Mouse (Mus musculus): ENCODE data around the gene Manbal. TPM values are rescaled to one million over a fixed set of nuclear protein-coding genes. Genes with fewer than 3 reads are reported as not detected.

The Manbal gene
- 98.3 and 103 TPM in 2 replicates for polyA plus RNA-seq (2012; rRNA removed)

DNA sequence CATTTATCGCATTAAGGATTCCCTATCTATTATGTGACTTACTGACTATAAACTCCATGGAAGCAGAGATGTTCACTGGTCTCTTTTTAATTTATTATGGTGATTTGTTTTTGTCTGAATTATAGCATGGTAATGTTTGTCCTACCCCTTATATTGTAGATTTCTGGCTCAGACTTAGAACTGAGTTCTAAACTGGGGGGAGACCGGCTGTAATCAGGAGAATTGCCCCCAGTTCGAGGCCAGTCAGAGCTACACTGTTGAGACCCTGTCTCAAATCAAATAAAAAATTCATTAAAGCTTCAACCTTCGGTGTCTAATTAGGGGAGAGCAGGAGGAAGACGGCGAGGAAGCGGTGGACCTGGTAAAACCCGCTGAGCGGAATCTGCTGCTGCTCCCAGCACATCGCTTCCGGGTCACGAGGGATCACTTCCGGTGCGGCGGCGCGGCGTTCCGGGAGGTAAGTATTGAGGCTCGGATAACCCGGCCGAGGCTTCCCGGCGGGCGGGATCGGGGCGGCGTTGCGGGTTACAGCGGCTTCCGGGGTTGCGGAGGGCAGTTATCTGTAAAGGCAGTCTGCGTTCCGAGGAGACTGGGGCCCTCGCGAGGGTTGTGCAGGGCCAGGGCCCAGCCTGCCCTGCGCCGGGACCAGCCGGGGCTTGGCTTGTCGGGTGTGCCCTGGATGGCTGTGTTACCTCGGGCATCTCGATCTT, at the start of gene Manbal:
Gene Manbal (plus strand): TSS at position 411 of the 710 bp plus-strand sequence.
- peak; percentile 82 to 98 for DNase-seq (ENCODE audit: extremely low spot score in 1 of 2, low spot score in 1 of 2)

DNA sequence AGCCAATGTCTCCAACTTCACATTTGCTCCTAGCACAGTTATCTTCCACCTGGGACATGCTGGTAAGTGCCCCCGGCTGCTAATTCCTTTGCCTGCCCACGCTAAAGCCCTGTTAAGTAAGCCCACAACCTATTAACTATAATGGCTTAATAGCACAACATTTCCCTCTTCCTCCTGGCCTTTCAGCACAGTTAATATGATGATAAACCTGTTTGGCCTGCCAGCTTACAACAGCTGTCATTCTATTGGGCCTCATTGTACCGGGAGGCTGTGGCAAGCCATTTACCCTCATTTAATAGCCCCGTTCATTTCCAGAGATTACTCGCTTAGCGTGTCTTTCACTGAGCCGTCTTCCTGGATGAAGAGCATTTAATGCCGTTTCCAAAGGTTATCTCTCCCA, 47.3 kb upstream of the Manbal start:
- no peak for DNase-seq (ENCODE audit: extremely low spot score in 1 of 2, low spot score in 1 of 2)

DNA sequence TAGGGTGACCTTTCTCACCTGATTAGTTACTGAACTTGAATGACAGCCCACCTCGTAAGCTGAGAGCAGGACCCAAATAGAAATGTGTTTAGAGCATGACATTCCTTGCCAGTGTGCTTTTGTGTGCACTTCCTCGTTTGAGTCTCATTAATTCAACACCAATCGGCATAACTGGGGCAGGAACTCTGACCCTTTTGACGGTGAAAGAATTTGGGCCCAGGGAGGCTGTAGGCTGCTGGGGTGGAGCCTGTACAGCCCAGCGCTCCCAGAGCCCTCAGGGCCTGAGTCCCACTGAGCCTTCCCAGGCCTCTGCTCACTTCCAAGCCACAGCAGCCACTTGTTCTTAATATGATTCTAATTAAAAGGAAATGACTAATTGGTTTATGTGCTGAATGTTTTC, 46.5 kb upstream of the Manbal start:
- no peak for DNase-seq (ENCODE audit: extremely low spot score in 1 of 2, low spot score in 1 of 2)

DNA sequence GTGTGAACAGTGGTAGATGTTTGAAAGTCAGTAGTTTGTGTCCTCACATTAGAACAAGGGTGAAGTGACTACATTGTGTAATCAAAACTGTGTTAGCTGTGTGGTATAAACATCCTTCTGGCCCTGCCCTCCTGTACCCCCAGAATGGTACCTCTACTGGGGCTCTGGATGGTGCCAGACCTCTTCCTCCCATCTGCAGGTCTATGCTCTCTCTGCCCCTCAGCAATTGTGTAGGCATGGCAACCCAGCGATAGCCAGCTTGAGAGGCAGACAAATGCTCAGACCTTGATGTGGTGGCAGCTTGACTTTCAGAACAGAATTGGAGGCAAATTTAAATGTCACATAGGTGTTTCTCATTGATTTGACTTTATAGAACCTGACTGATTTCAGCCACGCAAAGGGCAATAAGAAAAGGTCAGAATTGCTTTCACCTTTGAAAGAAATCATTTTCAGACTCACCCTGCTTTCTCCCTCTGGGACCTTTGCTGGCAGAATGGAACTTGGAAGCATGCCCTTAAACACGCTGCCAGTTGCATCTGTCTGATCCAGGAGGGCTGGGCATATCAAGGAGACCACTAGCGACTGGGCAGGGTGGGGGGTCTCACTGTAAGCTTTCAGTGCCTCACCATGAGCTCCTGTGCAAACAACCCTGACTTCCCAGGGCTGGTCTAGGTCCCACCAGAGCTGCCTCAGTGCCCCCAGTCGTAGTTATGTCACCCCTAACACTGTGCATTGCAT, 45.2 kb upstream of the Manbal start:
- DNase-seq (ENCODE audit: extremely low spot score in 1 of 2, low spot score in 1 of 2), result no peak

DNA sequence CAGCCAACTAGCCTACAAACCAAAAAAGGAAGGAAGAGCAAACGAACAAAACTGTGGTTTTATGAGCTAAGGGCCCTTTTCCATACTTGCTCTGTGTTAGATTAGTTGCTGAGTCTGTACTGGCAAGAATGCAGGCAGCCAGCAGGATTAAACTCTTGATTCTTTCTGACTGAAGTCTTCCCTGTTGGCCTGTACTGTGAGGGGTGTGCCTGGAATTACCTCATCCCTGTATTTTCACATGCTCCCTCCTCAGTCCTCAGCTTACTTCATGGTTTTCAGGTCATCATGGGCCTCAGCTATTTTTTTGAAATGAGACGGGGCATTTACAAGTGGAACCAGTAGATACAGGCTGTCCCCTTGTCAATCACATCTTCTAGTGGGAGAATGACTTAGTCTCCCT, 42.2 kb upstream of the Manbal start:
- no peak for DNase-seq (ENCODE audit: extremely low spot score in 1 of 2, low spot score in 1 of 2)

DNA sequence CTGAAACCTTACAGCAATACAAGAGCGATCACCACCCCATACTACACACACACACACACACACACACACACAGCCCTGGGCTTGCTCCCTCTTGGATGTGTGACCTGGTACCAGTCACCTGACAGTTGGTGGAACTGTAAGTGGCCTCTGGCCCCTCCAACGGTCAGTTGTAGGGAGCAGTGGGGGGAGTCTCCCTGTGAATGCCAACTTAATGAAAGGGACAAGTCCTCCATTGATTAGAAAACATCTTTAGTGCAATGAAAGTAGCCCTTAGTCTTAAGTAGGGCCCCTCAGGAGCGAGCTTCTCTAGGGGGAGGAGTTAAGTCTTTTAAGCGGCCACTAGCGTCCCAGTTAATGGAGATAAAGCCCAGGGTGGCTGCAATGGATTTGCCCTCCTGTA, 39.3 kb upstream of the Manbal start:
- no peak for DNase-seq (ENCODE audit: extremely low spot score in 1 of 2, low spot score in 1 of 2)

DNA sequence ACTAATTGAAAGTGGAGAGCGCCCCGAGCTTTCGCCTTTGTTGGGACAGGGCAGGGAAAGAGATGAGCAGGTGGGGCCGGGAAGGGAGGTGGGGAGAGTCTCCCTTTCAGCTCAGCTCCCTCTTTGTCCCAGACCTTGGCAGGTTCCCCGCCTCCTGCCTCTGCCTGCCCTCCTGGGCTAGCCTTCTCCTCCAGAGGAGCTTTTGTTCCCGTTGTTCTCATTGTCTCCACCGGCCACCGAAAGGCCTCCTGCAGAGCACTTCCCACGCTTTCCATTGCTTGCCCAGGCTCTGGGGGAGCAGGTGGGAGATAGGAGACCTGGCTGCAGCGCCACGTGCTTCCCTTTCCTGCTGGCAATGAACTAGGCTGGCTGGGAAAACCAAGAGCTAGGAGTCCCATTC, 38.8 kb upstream of the Manbal start:
- no peak for DNase-seq (ENCODE audit: extremely low spot score in 1 of 2, low spot score in 1 of 2)

DNA sequence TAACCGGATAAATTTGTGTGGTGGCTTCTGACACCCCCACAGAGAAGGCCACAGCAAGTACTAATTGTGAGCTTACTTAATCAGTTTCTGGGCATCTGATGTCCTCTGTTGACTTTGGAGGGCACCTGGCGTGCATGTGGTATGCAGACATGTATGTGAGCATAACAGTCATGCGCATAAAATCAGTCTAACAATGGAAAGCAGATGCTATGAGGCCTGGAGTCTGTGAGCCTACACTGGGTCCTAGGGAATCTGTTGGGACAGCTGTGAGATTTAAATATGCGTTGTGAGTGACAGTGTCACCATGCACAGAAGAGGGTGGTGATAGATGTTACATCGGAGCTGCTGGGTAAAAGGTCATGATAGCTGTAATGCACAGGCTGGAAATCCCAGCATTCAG, 35.3 kb upstream of the Manbal start:
- DNase-seq (ENCODE audit: extremely low spot score in 1 of 2, low spot score in 1 of 2), result no peak

DNA sequence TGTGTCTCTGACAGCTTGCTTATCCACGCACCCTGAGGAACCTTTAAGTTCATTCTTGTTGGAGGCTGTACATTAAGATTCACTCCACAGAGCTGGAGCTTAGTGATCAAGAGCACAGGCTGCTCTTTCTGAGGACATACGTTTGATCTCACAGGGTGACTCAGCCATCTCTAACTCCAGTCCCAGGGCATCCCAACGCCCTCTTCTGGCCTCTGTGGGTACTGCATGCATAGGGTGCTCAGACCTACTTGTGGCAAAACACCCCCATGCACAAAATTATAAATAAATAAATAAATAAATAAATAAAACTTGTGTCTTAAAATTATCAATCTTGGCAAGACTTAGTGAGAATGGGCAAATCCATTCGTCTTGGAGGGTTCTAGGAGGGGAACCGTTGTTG, 28.7 kb upstream of the Manbal start:
- DNase-seq (ENCODE audit: extremely low spot score in 1 of 2, low spot score in 1 of 2), result peak; percentile 32 to 82

DNA sequence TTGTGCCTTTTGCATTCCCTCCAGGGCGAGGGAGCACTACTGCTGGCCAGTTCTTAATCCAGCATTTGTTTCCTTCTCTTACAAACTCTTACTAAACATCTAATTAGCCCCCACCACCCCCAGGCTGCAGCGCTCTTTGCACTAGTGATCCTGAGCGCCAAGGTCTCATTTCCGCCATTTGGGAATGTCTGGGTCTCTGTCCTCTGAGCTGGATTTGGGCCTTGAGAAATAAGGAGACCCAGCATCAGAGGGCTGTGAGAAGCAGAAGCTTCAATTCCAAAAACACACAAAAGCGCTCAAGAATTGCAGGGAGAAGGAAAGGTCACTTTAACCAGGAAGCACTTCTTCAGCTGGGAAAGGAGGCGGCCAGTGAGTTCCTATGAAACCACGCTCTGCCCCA, 27.9 kb upstream of the Manbal start:
- no peak for DNase-seq (ENCODE audit: extremely low spot score in 1 of 2, low spot score in 1 of 2)

DNA sequence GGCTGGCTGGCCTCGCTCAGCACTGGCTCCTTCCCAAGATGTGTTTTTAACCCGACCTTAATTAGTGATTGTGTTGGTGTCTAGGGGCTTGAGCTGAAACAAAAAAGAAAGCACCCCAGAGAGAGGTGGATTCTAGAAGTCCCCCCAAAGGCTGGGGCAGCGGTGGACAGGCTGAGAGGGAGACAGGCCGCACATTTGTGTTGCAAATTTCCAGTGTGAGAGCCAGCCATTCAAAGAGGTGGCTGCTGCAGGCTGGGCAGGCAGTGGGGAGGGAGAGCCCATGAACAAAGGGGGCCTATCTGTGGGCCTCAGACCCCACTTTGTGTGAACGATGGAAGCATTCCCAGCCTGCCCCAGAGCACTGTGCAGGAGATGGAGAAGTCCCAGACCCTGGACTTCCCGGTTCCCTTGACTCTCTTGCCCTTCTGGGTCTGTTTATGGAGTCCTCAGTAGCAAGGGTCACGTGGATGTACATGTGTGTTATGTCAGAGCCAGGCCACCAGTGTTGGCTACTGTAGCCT, 27.1 kb upstream of the Manbal start:
- peak; percentile 59 to 63 for DNase-seq (ENCODE audit: extremely low spot score in 1 of 2, low spot score in 1 of 2)

DNA sequence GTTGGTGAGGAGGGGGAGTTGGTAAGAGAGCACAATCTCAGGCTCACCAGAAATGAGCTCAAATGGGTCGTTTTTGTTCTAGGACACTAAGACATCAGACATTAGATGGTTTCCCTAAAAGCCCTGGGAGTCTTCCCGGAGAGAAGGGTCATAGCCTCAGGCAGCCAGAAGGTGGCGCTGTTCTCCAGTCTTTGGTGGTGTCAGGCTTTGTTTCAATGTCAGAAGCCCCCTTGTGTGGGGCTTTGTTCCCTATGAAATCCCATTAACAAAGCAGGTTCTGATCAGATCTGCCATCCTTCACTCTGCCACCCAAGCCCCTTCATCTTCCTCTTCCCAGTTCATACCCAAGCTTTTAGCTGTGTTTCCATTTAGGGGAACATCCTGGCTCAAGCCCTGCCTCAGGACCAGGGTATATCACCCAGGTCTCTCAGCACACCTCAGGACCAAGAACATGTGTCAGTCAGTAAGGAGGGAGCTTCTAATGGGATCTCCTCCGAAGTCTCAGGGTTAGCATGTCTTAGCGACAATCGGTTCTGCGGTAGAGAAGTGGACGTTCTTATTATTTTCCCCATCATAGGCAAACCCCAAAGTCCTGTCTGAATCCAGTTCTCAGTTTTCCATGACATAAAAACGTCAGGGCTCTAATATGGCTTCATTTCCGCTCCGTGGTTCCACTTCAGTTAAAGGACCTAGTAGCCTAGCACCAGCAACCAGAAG, 25.7 kb upstream of the Manbal start:
- peak; percentile 46 to 90 for DNase-seq (ENCODE audit: extremely low spot score in 1 of 2, low spot score in 1 of 2)

DNA sequence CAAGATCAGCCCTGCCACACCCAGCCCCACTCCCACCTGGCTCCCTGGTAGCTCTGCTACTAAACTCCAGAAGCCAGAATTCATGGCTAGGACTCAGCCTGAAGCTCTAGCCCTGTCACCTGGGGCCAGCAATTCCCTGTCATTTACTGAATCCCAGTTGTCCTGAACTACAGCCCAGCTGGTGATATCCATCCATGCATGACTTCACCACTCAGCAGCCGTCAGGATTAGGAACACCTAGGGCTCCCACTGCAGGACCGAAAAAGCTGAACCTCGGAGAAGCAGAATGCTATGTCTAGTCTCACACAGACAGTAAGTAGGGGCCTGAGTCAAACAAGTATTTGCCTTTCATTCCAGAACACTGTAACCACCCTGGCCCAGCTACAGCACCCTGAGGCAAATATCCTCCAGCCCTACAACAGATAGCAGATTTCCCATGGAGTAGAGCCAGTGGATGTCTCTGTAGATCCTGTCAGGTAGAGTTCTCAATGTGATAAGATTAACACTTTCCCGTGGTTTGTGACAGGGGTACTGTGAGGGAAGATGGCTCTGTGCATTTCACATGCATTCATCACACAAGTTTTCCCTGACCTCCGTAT, 25.0 kb upstream of the Manbal start:
- no peak for DNase-seq (ENCODE audit: extremely low spot score in 1 of 2, low spot score in 1 of 2)

DNA sequence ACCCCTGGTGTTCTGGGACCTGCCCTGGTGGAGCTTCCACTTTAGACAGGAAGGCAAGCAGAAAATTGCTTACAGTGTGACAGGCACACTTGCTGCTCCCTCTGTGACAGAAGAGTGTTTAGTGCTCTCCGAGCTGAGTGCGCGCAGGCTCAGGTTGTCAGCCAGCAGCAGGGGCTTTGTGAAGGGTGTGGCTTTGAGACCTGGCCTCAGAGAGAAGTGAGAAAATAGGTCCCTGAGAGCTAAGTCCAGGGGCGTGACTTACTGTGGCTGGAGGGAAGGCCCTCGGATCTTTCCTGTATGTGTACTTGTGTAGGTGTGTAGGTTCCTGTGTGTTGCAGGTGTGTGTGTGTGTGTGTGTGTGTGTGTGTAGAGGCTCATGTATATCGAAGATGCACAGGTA, 24.1 kb upstream of the Manbal start:
- DNase-seq (ENCODE audit: extremely low spot score in 1 of 2, low spot score in 1 of 2), result no peak

DNA sequence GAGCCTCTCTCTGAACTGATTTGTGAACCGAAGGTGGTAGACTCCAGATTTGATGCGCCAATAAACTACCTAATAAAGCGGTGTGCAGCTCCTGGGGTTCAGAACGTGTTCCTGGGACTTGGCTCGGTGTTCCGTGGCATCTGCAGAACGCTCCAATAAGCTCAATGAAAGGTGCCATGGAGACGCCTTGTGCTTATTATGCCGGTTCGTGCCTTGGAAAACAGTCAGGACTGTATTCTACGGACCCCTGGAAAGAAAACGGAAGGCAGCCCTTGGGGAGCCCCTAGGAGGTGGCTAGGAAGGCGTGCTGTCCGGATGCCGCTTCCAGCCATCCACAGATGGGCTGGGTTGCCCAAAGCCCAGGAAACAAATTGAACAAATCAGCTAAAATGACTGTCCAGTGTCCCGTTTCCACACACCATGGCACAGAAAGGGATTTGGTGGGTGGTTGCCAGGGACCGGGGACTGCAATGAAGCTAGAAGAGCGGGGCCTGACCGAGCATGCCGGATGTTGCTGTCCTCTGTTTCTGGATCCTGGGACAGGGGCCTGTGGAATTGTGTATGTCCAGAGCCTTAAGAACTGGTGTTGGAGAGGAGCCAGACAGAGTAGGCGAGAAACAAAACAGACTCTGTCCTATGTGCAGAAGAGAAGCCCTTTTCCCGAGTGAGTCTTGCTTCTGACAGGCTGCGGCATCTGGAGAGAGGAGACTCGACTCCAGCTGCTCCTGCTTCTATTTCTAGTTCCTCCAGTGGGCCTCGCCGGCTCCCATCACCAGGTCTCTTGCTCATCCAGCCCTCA, 19.8 kb upstream of the Manbal start, which contains the start of gene Ghrh:
Gene Ghrh (minus strand): TSS at position 146 of the 799 bp plus-strand sequence.
- peak; percentile 35 to 62 for DNase-seq (ENCODE audit: extremely low spot score in 1 of 2, low spot score in 1 of 2)

DNA sequence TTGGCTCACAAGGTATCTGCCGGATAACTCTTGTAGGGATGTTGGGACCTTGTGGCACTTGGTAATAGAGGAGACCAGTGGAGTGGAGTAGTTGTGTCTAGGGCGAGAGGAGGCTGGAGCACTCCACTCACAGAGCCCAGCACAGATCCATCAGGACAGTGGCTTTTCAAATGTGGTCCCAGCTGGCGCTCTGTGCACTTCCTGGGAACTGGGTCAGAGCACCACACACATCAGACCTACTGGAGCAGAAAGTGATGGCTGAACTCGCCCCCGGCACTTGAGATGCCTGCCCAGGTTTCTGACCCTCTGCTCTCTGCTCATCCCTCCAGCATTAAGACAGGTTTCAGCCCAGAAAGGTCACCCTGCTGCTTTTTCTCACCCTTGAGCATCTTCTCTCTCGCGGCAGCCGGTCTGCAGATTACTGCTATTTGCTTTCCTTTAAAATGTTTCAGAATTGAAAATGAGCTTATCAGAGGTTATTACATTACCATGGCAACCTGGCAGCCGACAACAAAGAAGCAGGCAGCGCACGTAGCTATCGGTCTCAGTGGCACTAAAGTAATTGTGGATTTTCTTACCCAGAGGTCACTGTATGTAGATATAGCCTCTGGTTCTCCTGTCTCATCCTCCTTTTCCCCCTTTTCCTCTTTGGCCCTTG, 18.1 kb upstream of the Manbal start:
- no peak for DNase-seq (ENCODE audit: extremely low spot score in 1 of 2, low spot score in 1 of 2)

DNA sequence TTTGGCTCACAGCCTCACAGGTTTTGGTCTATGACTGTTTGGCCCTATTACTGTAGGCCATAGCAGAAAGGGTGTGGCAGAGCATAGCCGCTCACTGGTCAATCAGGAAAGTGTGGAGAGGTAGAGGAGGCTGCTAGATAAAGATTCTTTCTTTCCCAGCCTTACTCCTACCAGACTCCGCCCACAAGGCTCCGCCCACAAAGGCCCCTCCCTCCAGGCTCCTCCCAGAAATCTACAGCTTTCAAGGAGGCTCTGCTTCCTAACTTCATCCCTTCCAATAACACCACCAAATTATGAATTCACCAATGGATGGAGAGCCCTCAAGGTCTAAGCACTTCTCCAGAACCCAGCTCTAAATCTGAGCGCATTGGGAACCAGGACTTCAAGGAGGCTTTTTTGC, 14.2 kb upstream of the Manbal start:
- DNase-seq (ENCODE audit: extremely low spot score in 1 of 2, low spot score in 1 of 2), result no peak

DNA sequence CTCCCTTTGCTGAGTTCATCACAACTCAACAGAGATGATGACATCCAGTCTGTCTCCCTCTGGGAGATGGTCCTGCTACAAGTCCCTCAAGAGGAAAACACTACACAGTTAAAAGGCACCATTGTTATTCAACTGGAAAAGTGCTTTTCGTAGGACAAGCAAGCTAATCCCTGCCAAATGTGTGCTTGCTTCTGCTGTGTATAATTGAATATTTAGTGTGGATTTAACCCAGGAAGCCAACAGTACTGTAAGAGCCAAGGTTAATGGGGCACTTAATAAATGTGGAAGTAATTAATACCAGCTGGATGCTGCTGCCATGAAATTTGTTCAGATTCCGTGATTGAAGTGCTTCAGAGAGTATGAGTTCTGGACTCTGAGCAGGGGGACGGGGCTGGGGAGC, 13.3 kb upstream of the Manbal start:
- DNase-seq (ENCODE audit: extremely low spot score in 1 of 2, low spot score in 1 of 2), result no peak

DNA sequence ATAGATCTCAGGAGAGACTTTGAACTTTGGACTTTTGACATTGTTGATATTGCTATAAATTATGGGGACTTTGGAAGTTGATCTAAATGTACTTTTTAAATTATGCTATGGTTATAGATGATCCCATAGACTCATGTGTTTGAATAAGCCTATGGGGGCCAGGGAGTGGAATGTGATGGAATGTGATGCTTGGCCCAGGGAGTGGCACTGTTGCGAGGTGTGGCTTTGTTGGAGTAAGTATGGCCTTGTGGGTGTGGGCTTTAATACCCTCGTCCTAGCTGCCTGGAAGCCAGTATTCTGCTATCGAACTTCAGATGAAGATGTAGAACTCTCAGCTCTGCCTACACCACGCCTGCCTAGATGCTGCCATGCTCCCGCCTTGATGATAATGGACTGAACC, 7.4 kb upstream of the Manbal start:
- DNase-seq (ENCODE audit: extremely low spot score in 1 of 2, low spot score in 1 of 2), result no peak

DNA sequence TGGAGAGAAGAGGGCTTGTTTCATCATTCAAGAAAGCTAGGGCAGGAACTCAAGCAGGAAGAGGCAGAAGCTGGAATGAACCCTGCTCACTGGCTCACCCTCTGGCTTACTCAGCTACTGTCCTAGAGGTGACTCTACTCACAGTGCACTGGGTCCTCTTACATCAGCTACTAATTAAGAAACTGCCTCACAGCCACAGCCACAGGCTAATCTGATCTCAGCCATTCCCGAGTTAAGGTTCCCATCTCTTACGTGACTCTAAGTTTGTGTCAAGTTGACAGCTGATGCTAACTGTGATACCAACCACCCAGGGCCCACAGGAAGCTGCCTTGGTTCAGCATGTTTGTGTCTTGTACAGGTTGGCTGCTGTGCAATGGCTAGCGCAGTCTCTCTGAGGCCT, 4.4 kb upstream of the Manbal start:
- DNase-seq (ENCODE audit: extremely low spot score in 1 of 2, low spot score in 1 of 2), result no peak

Measured in frontal cortex, adult 2 months (tissue).